Mouse (Mus musculus): Measurements from ENCODE around the gene Arhgef39.

DNA sequence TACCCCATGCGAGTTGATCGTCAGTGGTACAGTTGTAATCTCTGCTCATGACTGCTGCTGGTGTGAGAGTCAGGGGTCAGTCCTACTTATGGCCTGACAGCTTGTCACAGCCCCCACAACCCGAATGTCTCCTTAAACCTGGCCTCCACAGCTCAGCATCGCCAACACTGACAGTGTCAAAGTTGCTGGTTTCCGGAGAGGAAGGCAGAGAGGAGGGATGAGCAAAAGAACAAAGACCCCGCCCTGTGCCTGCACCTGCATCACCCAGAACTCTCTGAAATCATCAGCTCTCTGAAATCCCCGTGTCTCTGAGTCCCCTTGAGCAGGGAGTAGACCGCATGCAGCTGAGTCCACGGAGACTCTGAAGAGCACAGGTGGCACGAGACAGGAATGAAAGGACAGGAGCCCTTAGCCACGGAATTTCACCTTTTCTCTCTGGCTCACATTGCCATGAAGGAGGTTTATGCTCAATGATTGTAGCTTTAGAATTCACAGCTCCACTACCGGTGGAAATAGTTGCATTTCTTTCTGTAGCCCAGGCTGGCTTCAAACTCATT is 15.9 kb downstream of the Arhgef39 start, which contains the start of gene Sit1:
- TF ChIP-seq CTCF (conservative IDR thresholded peaks at IDR 0.05; ENCODE audit: insufficient read depth, insufficient read length, low read depth, low read length) (no peak), POLR2A (IDR thresholded peaks at IDR 0.05; ENCODE audit: low read depth, low read length) (no peak)

Data from kidney, adult 2 months (tissue).